Mouse (Mus musculus) cerebellum, postnatal 4 days (tissue): ENCODE measurements around the gene Lrrc20.
A peak's percentile ranks its signal among the peaks of the same experiment; 100 is the strongest.

ENCODE experiments used
- DNase-seq, 2 experiments: peaks; one replicate each; pipeline ENCODE4 v3.0.0; 2022; ENCODE audit warnings: low spot score in 2 of 2, mixed read lengths in 1 of 2

Gene Lrrc20

DNA sequence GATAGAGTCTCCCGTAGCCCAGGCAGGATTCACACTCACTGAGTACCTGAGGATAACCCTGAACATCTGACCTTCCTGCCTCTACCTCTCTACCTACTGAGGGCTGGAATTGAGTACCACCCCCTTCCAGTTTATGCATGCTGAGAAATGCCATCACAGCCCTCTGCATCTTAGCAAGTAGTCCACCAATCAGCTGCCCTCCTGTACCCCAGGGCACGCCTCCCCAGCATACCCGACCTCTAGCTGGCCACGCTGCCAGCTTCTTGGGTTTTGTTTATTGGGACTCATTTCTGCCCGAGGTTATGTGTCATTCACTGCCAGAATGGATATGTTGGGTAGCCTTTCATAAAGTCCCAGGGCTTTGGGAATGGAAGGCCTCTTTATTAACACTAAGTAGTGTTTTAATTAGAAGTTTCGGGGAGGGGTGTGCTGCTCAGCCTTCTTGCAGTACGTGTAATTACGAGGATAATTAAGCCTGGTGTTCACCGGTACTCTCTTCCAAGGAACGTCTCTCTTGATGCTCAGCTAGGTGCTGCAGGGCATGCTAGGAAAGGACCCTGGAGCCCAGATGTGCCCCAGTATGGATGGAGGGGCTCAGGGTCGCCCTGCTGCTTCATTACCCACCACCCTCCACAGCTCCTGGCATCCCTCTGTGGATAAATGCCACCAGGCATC, 36.8 kb downstream of the Lrrc20 start:
- DNase-seq: no peak

DNA sequence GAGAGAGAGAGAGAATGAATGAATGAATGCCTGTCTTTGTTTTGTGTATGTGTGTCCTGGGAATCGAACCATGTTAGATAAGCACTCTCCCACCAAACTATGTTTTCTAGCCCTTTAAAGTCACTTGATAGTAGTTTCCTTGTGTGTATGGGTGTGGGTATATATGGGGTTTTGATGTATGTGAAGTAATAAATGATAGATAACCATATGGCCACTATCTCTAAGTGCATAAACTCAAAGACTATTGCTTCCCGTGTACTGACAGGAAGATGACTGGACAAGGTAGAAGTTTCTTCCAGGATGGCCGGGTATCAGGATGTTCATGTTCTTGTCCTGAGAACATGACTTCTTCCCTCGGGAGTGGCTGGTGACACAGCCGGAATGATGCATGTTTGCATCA, 41.3 kb downstream of the Lrrc20 start:
- no peak for DNase-seq

DNA sequence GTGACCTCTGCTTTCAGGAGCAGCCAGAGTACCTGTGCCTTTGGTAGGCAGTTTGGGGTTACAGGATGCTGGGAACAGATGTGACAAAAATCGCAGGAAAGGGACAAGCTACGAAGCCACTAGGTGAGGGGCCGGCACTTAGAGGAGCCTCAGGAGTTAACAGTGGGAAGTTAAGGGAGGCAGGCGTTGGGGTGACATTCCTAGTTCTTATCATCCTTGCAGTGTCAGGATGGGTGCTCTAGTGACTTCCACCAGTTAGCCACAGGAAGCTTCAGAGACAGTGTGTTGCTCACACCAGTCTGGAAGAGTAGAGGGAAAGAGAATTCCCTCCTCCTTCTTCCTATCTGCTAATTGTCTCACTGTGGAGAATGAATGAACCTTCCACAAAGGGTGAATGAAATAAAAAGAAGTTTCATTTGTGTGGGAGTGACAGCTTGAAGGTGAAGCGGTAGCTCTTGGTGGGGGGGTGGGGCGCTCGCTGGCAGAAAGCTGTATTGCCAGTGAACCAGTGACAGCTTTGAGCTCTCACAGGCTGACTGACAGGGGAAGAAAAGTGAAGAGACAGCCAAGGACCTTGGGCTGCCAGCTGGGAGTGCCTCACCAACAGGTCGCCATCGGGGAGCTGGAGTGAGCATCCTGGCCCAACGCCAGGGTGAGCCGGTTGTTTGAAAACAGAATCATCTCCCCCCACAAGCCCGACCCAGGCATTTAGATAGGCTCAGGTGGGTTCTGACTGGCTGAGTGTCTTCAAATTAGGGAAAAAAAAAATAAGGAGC, 41.9 kb downstream of the Lrrc20 start:
- peak in 1 of 2 experiments; percentile 53 for DNase-seq

DNA sequence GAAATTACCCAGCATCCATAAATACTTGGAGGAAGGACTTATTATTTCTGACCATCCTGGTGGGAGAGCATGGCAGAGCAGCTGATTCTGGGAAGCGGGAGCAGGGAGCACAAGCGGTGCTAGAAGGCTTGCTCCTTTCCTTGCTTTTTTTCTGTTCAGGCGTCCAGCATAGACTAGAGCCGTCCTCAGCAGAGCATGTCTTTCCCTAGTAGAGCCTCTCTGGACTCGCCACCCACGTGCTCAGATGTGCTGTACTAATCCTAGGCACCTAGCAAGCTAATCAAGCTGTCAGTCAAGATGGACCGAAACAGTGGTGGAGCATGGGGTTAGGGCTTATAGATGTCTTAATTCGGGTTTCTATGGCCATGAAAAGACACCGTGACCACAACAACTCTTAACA, 42.7 kb downstream of the Lrrc20 start:
- no peak for DNase-seq

DNA sequence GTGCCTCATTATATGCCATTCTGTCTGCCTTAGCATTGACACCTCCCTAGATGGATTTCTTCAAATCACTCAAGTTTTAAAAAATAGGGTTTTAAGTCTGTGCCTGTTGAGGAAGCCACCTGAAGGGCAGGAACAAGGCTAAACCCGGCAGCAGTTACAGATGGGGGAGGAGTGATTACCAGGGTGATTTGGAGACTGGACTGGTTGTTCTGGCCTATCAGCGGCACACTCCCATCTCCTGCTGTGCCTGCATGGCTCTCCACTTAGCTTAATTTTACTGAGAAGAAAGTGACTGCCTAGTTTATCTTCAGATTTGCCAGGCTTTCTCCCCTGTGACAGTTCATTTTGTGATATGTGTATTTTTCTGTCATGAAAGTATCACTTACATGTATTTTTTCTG, 43.9 kb downstream of the Lrrc20 start:
- no peak for DNase-seq

DNA sequence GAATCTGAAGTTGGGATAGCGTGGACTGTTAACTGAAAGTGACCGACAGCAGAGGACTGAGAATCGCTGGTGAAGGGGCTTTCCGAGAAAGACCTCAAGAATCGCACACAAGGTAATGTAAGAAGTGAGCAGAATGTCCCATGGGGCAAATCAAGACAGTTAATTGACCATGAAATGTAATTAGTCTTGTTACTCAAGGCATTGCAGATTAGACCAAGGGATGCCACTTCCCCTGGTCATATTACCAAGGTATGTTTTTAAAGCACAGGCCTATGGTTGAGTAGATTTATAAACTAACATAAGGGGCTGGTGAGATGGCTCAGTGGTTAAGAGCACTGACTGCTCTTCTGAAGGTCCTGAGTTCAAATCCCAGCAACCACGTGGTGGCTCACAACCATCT, 45.1 kb downstream of the Lrrc20 start:
- DNase-seq: no peak

DNA sequence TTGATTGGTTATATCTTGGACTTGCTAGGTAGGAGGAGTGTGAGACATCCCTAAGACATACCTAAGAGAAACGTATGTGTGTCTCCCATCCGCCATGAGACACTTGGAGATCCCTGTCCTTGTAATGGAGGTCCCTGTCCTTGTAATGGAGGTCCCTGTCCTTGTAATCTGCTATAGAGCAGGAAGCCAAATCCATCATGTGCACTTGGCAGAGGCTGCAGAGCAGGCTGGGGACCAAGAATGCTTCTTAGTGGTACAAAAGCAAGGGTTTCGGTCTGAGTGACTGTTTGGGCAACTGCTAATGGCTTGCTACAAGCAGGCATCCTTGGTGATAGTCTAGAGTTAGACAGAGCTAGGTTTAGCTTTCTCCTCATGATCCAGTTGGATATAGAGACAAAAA, 55.3 kb downstream of the Lrrc20 start:
- DNase-seq: no peak

DNA sequence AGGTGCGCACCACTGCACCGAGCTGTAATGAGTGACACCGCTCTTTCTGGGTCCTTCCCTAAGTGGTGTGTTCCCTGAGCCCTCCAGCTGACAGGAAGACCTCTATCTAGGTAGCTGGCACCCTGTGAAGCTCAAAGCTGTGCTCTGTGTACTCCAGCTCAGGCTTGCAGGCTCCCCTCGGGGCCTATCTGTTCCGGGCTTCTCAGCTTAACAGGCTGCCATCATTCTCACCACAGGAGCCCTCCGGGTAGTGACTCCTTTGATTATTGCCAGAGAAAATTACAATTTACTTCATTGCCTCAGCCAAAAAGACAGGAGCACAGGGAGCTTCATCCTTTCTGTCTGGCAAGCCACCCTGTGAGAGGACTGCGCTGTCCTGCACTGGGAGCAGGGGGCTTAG, 57.7 kb downstream of the Lrrc20 start:
- no peak for DNase-seq

DNA sequence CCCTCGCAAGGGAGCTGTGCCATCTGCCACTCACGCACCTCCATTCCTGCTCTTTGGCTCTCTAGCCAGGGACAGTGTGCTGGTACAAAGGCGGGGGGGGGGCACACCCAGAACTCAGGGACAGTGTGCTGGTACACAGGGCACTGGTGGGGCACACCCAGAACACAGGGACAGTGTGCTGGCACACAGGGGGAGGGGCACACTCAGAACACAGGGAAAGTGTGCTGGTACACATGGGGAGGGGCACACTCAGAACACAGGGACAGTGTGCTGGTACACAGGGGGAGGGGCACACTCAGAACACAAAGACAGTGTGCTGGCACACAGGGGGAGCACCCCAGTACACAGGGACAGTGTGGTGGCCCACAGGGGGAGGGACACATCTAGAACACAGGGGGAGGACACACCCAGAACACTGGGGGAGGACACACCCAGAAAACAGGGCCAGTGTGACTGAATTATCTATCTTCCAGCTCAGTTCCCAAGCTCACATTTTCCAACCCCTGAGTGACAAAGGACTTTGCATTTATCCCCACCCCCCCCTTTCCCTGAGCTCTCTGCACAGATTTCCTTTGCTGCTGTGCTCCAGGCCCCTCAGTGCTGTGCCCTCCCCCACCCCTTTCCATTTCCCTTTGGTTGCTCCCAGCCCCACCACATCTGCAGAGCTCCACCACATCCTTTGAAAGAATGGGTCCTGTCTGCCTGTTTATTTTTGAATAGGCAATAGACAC, 58.9 kb downstream of the Lrrc20 start:
- DNase-seq: no peak

DNA sequence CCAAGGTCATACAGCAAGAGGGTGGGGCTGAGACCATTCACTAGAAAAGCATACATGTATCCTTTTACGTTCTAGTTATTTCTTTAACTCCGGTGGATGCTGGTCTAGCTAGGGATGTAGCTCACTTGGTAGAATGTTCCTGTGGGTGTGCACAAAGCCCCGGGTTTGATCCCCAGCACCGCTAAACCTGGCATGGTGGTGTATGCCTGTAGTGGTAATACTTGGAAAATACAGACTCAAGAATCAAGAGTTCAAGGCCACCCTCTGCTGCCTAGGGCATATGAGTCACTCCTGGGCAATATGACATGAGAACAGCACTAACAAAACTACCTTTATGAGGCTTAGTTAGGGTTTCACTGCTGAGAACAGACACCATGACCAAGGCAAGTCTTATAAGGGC, 59.8 kb downstream of the Lrrc20 start:
- DNase-seq: no peak

DNA sequence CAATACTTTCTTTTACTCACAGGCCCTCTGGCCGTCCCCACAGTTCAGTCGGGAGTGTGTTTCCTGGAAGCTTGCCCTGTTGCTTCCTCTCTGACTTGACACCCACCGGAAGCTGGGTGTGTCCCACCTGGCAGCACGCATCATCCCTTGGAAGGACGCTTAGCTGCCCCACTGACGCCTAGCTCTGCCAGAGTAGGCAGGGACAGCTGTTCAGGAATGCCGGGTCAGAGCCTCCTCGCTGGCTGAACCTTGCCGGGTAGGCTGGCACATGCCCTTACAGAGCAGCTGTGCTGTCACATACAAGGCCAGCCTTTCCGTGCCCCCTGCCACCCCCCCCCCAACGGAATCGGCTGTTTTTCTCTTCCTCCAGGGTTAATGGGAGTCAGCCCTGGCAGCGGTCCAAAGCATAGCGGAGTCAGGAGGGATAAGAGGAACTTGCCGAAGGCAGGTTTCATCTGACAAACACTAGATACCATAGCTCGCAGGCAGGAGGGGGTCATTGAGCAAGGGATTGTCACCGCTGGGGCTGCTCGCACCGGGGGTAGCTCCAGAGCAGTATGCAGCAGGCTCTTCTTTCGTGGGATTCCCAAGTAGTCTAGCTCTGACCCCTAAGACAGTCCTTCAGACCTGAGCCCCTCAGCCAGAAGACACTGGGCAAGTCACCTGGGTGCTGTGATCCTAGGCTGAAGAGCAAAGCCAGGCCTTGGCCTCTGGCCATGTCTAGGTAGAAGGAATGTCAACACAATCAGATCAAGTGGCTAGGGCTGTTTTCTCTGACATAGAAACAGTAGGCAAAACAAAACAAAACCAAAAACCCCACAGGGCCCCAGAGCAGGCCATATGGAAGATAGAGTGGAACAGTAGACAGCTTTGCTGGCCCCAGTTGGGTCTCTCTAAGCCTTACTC, 60.8 kb downstream of the Lrrc20 start:
- peak in 1 of 2 experiments; percentile 36 for DNase-seq

DNA sequence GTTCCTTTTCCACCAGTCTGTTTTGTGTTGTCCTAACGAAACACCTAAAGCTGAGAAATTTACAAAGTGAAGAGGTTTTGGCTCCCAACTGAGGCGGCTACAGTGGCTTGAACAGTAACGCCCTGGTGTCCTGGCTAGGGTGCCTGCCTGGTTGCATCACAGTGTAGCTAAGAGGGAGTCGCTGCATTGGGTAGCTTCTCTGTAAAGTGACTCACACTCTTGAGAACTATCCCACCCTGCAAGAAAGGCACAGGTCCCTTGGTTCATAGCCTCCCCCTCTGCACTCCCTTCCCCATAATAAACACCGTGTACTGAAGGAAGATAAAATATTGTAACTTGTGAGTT, 61.4 kb downstream of the Lrrc20 start:
- no peak for DNase-seq

DNA sequence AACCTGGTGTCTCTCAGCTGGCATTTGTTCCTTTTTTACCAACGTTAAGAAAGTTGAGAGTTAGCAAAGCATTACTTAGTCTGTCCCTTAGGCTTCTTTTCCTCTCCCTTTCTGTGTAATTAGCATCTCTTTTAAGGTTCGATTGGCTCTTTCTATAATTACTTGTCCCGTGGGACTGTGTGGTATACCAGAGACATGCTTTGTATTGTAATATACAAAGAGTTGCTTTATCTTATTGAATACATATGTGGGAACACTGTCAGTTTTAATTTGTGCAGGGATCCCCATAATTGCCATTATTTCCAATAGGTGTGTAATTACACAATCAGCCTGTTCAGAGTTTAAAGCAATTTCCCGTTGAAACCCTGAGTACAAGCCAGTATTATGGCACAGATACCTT, 62.8 kb downstream of the Lrrc20 start:
- no peak for DNase-seq

DNA sequence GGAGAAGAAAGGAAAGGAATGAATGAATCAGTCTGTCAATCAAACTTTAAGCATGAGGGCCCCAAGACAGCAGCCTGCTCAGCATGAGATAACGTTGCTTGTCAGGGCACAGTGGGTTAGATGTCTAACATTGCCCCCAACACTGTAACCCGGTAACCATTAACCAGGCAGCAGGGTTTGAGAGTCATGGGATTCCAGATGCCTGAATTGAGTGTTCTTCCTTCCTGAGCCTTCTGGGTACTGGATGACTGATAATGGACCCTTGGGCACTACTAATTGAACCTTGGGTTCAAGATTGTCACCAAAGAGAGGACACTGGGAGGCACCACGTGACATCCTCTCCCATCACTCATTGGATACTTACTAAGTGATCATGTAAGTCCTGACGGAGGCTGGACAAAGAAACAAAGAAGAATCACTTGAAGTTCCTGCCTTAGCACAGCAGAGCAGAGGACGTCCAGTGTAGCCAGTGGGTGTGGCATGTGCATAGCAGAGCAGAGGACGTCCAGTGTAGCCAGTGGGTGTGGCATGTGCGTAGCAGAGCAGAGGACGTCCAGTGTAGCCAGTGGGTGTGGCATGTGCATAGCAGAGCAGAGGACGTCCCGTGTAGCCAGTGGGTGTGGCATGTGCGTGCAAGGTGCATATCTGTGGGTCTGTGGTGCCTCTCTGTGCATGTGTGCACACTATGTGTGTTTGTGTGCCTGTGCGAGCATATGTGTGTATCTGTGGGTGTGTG, 68.7 kb downstream of the Lrrc20 start:
- no peak for DNase-seq

DNA sequence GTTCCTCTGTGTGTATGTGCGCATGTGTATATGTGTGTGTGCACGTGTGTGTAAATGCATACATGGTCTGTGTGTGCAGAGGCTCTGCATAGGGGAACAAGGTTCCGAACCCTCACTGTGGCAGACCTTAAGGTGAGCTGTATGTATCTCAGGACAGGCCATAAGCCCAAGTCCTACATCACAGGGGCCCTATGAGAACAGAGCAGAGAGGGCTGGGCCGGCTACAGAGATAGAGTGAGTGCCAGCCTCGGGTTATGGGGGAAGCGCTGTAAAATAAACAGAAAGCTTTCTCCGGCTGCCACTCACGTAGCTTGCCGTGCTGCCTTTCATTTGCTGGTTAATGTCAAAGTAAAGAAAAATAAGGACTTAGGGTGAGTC, 69.3 kb downstream of the Lrrc20 start:
- no peak for DNase-seq

DNA sequence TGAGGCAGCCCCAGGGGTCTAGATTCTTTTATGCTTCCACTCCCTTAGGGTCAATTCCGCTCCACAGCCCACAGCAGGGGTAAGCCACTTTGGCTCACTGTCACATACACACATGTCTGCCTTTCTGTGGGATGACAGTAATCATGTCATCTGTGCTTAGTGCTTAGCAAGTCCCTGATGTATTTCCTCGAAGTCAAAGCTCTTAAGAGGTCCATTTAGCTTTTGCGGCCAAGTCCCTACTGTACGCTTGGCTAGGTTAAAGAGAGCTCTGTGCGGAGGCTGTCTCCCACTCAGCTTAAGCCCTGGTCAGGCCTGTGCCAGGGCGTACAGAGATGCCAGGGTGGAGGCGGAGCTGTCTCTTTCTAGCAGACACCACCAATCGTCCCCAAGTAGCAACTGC, 74.5 kb downstream of the Lrrc20 start:
- DNase-seq: peak in 1 of 2 experiments; percentile 47

DNA sequence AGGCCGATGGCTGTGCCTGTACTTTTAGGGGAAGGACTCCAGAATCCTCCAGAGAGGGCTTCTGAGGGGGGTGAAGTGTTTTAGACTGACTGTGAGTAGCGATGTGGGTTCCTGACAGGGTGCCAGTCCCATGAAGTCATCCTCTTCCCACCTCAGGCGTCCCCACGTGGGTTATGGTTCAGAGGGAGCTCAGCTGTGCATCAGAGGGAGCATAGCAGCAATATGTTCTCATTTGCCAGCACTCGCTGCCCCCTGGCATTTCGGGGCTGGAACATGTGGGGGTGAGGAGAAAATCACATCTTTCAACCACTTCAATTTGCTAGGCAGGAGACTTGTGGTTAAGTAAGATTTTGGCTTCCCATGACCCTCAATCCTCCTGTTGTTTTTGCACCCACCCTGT, 79.6 kb downstream of the Lrrc20 start:
- DNase-seq: no peak

DNA sequence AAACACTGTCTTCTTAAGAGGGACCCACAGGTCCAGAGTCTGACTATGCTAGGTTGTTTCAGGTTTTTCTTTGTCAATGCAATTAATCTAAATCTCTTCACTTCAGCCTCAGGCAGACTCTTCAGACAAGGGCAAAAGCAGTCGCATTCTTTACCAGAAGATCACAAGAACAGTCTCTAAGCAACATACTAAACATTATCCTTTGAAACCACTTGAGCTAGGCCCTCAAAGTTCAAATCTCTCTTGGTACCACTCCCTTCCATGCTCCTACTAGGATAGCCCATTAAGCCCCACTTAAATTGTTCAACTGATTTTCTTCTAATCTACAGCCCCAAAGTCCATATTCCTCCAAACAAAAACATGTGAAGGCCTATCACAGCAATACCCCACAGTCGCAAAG, 83.0 kb downstream of the Lrrc20 start:
- DNase-seq: no peak

DNA sequence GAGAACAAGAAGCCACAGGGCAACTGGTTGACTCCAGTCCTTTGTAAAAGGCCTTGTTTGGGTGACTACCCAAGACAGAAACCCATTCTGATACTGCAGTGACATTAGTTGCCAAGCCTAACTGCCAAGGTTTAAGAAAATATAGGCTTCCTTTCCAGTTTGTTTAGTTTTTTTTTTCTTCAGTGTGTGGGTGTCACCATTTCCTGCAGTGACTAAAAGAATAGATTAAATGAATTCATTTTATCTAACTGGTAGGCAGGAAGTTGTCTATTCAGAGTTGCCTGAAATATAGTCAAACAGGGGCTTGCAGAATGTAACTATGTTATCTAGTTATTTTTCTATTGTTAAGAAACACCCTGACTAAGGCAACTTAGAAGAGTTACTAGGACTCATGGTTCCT, 83.9 kb downstream of the Lrrc20 start:
- DNase-seq: no peak

DNA sequence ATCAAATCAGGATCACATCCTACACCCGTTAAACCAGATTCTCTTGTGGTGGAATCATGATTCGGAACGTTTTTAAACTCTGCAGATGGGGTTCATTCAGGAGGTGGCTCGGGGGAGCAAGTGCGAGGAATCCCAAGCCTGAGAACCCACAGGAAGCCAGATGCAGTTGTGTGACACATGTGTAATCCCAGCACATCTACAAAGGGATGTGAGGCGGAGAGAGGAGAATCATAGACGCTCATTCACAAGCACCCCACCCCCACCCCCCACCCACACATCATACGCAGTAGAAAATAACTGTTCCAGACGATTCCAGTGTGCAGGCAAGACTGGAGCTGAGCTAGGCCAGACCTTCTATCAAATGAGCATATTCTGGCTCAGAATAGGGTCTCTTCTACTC, 87.9 kb downstream of the Lrrc20 start:
- no peak for DNase-seq

DNA sequence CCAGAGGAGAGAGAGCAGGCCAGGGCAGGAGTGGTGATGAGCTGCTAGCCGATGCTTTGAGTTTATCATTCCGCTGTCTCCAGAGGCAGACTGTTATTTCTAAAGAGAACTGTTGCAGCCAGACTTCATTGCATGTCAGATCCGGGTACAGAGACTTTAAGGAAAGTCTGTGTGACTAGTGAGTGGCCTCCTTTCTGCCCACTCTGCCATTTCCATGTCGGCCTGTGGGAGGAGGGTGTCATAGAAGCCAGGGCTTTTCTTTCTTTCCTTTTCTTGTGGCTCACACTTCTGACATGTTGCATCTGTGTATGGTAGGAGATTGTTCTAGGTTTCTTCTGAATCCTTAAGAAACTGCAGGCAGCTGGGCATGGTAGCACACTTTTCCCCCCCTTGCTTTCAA, 88.8 kb downstream of the Lrrc20 start:
- no peak for DNase-seq
